Mouse (Mus musculus): ENCODE measurements at regions not wholly inside any gene's neighbourhood (a gene's known extent, or its start where the extent isn't known, plus 50 kb on each side); places are given as distances from the start of the nearest gene placed in this dataset.

DNA sequence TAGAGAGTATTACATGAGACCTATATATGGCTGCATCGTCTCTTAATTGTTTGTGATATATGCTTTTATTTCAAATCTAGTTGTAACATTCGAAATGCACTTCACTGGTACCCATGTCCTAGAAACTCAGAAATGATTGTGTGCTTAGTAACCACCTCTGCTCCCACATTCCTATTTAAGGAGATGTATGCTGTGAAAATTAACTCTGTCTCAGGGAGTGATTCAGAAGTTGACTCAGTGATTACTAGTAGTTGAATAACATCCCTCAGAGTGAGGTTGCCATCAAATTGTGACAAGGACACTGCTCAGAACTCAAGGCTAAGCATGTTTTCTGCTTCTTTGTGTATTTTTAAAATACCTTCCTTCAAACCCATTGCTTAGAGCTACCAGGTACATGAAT is 661.9 kb downstream of the Utrn start:
- DNase-seq (ENCODE audit: low read depth, low spot score), result no peak

DNA sequence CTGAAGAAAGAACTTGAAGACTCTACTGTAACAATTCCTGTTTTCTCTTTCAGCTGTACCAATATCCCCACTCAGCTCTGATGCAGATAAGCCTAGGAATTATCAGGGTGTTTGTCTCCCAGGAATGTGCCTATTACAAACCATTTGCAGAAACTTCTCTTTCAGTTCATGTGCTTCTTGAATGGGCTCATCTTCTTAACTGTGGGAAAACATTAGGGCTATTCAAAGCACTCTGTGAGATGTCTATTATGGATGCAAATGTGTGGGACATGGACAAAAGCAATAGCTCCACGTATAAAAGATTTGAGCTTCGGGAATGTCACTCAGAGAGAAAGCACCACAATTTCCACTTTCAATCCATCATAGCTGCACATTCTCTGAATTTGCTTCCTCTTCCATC is 659.0 kb downstream of the Utrn start:
- DNase-seq (ENCODE audit: low read depth, low spot score), result no peak

DNA sequence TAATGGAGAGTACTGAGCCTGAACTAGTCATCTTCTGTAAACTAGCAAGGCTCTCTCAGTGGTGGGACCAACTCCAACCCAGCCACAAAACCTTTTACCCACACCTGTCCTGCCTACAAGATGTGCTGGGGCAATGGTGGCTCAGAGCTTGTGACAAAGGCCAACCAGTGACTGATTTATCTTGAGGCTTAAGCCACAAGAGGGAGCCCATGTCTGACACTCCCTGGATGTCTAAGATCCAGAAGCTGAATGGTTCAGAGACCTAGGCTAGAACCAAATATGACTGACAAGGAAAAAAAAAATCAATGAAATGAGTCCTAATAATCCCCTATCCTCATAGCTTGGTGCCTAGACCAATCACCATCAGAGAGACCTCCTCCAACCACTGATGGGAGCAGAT is 650.3 kb downstream of the Utrn start:
- no peak for DNase-seq (ENCODE audit: low read depth, low spot score)

DNA sequence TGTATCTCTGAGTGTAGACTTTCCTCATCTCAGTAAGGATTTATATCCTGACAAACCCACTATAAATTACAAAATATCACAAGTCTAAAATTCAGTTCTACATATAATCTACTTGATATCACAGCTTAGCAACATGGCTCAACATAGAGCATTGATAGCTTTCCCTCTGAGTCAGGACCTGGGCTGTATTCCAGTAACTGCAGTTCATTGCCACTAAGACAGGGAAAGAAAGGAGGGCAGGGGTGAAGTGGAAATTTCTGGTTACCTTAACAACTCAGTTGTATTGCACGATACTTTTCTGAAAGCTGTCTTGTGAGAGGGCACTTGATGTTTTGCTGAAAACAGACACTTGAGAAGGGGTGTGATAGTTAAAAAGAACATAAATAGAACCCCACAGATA is 635.0 kb downstream of the Utrn start:
- DNase-seq (ENCODE audit: low read depth, low spot score), result no peak

DNA sequence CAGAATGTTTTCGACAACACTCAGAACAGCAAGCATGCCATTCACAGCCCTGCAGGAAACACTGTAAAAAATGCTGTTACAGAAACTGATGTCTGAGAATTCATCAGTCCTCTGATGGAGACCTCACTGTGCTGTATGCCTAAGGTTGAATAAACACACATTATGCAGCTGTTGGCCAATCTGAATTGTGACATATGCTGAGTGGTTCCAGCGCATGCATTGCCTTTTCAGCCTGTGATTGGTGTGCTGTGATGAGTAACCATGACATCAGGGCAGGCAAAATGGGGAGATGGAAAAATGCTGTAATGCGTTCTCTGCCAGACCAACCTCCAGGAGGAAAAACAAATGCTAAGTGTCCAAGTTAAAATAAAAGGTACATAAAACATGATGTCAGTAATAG is 620.3 kb downstream of the Utrn start:
- no peak for DNase-seq (ENCODE audit: low read depth, low spot score)

DNA sequence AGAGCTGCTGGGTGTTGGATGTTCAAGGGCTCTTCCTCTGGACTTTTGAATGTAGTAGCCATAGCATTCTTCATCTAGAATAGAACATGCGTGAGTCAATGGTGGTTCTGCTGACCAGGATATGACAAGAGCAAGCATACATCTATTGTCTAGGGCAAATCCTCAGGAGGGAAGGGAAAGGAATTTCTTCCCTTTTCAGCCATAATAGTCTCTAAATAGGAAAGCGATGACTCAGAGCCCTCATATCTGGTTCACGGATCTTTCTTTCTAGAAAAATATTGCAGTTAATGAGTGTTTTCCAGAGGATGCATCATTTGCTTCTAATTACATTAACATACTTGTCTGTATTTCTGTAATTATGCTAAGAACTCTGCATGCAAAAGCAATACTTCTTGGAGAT is 615.9 kb downstream of the Utrn start:
- no peak for DNase-seq (ENCODE audit: low read depth, low spot score)

DNA sequence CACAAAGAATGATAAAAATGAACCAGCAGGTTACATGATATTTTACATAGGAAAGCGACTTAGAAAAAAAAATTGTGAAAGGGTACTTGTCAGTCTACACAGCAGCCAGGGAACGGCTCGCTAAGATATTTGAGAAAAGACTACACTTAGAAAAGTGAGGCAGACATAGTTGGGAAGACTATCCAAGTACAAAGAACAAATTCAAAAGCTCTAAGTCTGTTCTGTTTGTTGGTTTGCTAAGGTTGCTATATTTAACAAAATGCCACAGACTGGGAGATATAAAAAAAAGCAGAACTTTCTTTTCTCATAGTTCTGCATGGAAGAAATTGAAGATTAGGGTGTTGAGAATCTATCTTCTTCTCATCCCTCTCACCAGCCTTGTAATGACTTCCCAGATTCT is 583.5 kb downstream of the Utrn start:
- DNase-seq (ENCODE audit: low read depth, low spot score), result no peak

DNA sequence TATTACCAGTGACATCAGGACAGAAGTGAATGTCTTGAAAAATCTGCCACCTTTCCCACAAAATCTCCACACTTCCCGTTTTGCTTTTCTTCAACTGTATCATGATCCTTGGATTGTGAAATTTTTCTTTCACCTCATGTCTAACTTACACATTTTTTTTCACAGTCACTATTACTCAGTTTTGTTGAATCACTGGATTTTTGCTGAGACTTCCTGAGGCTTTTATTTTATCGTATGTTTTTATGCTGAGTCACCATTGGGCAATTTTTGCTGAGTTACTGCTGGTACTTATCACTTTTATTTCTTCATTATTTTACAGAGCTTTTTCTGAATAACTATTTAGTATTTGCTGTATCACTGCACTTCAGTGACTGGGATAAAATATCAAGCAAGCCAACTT is 570.3 kb downstream of the Utrn start:
- no peak for DNase-seq (ENCODE audit: low read depth, low spot score)

DNA sequence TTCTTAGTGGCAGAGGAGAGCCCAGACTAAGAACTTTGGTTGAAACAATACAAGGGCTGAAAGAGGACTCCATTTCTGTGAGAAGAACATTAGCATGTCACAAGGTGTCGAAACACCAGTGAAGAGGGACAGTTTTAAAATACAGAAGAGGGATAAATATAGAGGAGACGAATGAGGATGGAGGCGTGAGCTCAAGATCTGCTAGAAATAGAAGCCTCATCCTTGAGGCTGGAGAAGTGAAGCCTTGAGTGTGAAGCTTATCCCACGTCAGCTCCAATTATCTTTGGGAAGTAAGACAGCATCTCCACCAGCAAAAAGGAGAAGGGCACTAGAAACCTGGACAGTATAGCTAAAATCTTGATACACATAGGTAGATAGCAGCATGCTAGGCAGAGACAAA is 566.8 kb downstream of the Utrn start:
- no peak for DNase-seq (ENCODE audit: low read depth, low spot score)

DNA sequence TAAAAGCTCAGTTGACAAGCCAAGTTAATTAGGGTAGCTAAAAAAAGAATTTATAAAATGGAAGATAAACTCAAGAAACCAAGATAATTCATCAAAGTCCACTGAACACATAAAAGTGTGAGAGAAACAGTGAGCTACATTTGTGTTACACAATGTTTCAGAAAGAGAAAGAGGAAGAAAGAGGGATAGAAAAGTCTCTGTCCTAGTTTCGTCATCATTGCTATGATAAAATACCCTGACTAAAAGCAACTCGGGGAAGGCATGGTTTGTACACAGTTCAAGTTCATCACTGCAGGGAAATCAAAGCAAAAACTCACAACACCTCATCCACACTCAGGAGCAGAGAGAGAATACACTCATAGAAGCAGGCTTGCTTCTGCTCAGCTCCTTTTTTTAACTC is 548.9 kb downstream of the Utrn start:
- DNase-seq (ENCODE audit: low read depth, low spot score), result no peak
